Mouse (Mus musculus) cortical plate, adult 2 months (tissue): ENCODE data around the gene Soat1.

ENCODE experiments used
- CTCF ChIP-seq: fragments of 200-500 bp; IDR thresholded peaks from 2 replicates; pipeline ENCODE4 v1.5.1; 2011; ENCODE audit warnings: mild to moderate bottlenecking, control low read depth, low read length; ENCODE audit not compliant: insufficient read depth; ENCODE audit errors: extremely low read depth
- POLR2A ChIP-seq: fragments of 200-500 bp; IDR thresholded peaks from 2 replicates; pipeline ENCODE4 v1.6.1; 2011; ENCODE audit warnings: mild to moderate bottlenecking, low read length, control low read depth; ENCODE audit not compliant: insufficient read depth; ENCODE audit errors: extremely low read depth

DNA sequence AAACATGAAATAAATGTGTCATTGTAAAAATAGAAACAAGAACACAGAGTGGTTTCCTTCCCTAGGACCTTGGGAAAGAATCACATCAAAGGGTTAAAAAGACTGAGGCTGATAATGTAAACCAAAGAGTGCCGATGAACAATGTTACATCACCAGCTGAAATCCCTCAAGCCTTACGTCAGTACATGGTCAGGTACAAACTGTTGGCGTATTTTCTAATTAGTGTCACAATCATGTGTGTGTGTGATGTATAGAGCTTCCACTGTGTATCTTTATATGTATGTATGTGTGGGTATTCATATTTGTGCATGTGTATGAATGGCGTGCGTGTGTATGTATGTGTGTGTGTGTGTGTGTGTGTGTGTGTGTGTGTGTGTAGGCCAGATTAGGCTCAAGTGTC lies 22.8 kb upstream of the Soat1 start:
- no peak for TF ChIP-seq CTCF
- TF ChIP-seq POLR2A = no peak
